Mouse (Mus musculus): Measurements from ENCODE around the gene Dcbld2.

GRCm38 (mm10) chr16:58513755-58514154 is 105.5 kb downstream of the Dcbld2 start:
- TF ChIP-seq CTCF (IDR thresholded peaks at IDR 0.05; ENCODE audit: borderline replicate concordance, insufficient read depth, low read length), result no peak
- TF ChIP-seq POLR2A (IDR thresholded peaks at IDR 0.05; ENCODE audit: low read depth, low read length), result no peak

All from embryonic fibroblast, embryonic 13.5 days (primary cell).